Mouse (Mus musculus) hindbrain, embryonic 14.5 days (tissue): ENCODE data around the gene Actn4. TPM values are rescaled to one million over a fixed set of nuclear protein-coding genes. Genes with fewer than 3 reads are reported as not detected.
A peak's percentile ranks its signal among the peaks of the same experiment; 100 is the strongest.

Experiments used
- ATAC-seq: fragments of 200-750 bp; cut with Nextera tagmentation; 2 replicates; pipeline ENCODE4 v1.8.0; 2017; ENCODE audit warnings: moderate number of reproducible peaks, mild to moderate bottlenecking, moderate TSS enrichment, moderate library complexity; ENCODE audit not compliant: low FRiP score
- DNase-seq: peaks from one replicate; pipeline ENCODE4 v3.0.0-alpha.2; 2015; ENCODE audit warnings: low spot score
- H3K27ac ChIP-seq: fragments of 300-500 bp; sonication (generic); 2 replicates; pipeline ENCODE4 v1.5.1; 2014; ENCODE audit warnings: mild to moderate bottlenecking, moderate library complexity
- H3K27me3 ChIP-seq: fragments of 300-500 bp; sonication (generic); 2 replicates; pipeline ENCODE4 v1.6.1; 2014; ENCODE audit warnings: mild to moderate bottlenecking, low read length, mixed read lengths; ENCODE audit not compliant: control insufficient read depth, insufficient read depth
- H3K36me3 ChIP-seq: fragments of 300-500 bp; sonication (generic); replicated peaks from 2 replicates; pipeline ENCODE4 v1.6.1; 2014; ENCODE audit not compliant: control insufficient read depth, insufficient read depth
- H3K4me1 ChIP-seq: fragments of 300-500 bp; sonication (generic); replicated peaks from 2 replicates; pipeline ENCODE4 v1.6.1; 2014; ENCODE audit warnings: antibody characterized with exemption, low read length, mixed read lengths; ENCODE audit not compliant: control insufficient read depth, insufficient read depth
- H3K4me2 ChIP-seq: fragments of 300-500 bp; sonication (generic); replicated peaks from 2 replicates; pipeline ENCODE4 v1.6.1; 2014; ENCODE audit warnings: mild to moderate bottlenecking, moderate library complexity
- H3K4me3 ChIP-seq: fragments of 300-500 bp; sonication (generic); replicated peaks from 2 replicates; pipeline ENCODE4 v1.5.1; 2014; ENCODE audit warnings: mild to moderate bottlenecking, low read length
- H3K9ac ChIP-seq: fragments of 300-500 bp; sonication (generic); 2 replicates; pipeline ENCODE4 v1.6.1; 2014
- H3K9me3 ChIP-seq: fragments of 300-500 bp; sonication (generic); 2 replicates; pipeline ENCODE4 v1.6.1; 2016; ENCODE audit warnings: low read length; ENCODE audit not compliant: control insufficient read depth
- WGBS: fragments of 180-500 bp; shearing (Covaris S2); extraction: QIAGEN DNeasy Blood & Tissue Kit; methylation state at CpG from one replicate; pipeline ENCODE4 v1.1.7; 2014; 5-methylcytosine and 5-hydroxymethylcytosine counted together
- polyA plus RNA-seq: library from polyadenylated mRNA; unstranded; fragments of >200 nt; fragmentation: Nextera tagmentation; extraction: Ambion mirVana; gene quantifications from 2 replicates; pipeline ENCODE4 v1.2.1, GENCODE M21; 2014

Actn4 gene
- polyA plus RNA-seq, 1 experiment from 2014 or later: 133 TPM

DNA sequence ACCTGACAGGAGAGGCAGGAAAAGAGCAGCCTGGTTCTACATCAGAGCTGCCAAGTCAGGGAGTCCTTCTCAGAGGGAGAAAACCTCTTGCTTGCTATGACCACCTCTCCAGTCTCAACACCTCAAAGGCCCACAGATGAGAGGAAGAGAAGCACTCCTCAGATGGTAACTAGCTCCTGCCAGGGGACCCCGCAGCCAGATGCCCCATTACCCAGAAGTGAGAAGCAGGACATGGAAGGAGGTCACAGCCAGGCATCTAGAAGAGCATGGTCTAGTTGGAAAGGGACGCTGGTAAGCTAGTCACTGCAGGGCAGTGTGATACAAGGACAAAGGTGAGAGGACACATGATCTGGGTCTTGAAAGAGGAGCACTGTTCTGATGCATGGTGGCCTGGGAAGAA is 28.3 kb downstream of the Actn4 start:
- 92% methylated on average over 2 of the region's 2 CpGs for WGBS
- H3K27ac ChIP-seq: no peak overlapping the region
- no peak overlapping the region for H3K4me3 ChIP-seq
- H3K4me2 ChIP-seq: no peak overlapping the region
- ATAC-seq (no peak), DNase-seq (no peak)
- H3K9ac ChIP-seq: no peak overlapping the region
- H3K9me3 ChIP-seq: no peaks in the 10 kb centered on the region
- H3K27me3 ChIP-seq: no peaks in the 10 kb centered on the region
- no peaks in the 10 kb centered on the region for H3K36me3 ChIP-seq
- peaks cover 5% of the 10 kb centered on the region; the same call in 1 of the 2 replicates for H3K4me1 ChIP-seq

- WGBS: 87% methylated on average over 6 of the region's 6 CpGs
Measured at GRCm38 (mm10) chr7:28932421-28933041, 29.6 kb downstream of the Actn4 start.

DNA sequence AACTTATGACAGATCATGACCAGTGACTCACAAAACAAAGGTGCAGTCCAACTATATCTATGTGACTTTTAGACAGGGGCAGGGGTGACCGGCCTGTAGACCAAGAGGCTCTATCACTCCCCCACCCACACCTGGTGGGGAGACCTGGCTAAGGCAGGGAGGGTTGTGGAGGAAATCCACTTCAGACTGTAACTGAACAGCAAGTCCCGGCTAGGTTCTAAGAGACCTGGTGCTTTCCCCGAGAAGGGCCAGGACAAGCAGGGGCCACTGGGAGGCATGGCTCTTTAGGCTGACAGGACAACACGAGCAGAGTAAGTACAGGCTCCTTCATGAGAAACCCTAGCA is 30.5 kb downstream of the Actn4 start:
- no peaks in the 10 kb centered on the region for H3K9me3 ChIP-seq
- no peak overlapping the region for H3K9ac ChIP-seq
- WGBS: 89% methylated on average over 4 of the region's 4 CpGs
- peaks cover 2% of the 10 kb centered on the region; the same call in 1 of the 2 replicates for H3K4me1 ChIP-seq
- no peak overlapping the region for H3K4me2 ChIP-seq
- H3K27ac ChIP-seq: no peak overlapping the region
- DNase-seq (no peak), ATAC-seq (no peak)
- H3K27me3 ChIP-seq: no peaks in the 10 kb centered on the region
- H3K36me3 ChIP-seq: no peaks in the 10 kb centered on the region
- no peak overlapping the region for H3K4me3 ChIP-seq

More at GRCm38 (mm10) chr7:28932421-28933041, 29.6 kb downstream of the Actn4 start:
- Histone ChIP-seq H3K4me3 (no peak overlapping the region), H3K9ac (no peak overlapping the region), H3K9me3 (no peaks in the 10 kb centered on the region), H3K36me3 (no peaks in the 10 kb centered on the region), H3K4me1 (peaks cover 5% of the 10 kb centered on the region; the same call in 1 of the 2 replicates), H3K27ac (no peak overlapping the region), H3K27me3 (no peaks in the 10 kb centered on the region), H3K4me2 (no peak overlapping the region)
- ATAC-seq: no peak
- DNase-seq: no peak

DNA sequence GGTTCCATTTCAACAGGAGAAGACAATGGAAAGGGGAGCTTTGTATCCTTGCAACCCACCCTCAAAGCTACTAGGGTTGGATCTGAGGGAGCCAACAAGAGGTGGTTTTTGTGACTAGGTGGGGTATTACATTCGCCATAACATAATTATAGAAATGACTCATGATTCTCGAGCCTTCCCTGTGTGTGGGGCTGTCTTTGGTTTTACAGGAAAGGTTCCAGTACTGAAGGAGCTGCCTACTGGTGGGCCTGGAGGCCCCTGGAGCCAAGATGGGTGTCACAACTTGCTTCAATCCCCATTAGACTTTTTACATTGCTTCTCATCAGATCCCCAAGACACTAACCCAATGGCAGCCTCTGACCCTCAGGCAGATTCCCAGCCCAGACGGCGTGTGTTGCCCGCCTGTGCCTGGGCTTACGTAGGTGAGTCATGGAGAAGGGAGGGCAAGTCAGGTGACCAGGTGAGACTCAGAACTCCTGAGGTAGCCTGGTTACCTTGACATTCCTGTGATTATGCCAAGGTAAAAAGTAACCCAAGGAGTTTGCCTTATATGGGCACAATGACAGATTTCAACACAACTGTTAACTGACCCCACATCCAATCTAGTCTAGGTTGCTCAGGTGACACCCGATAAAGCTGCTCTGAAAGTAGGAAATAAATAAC is 31.0 kb downstream of the Actn4 start:
- H3K9ac ChIP-seq: no peak overlapping the region
- no peak for DNase-seq
- H3K27ac ChIP-seq: no peak overlapping the region
- H3K4me1 ChIP-seq: no peaks in the 10 kb centered on the region
- no peaks in the 10 kb centered on the region for H3K9me3 ChIP-seq
- no peak overlapping the region for H3K4me3 ChIP-seq
- no peaks in the 10 kb centered on the region for H3K27me3 ChIP-seq
- no peak for ATAC-seq
- 92% methylated on average over 7 of the region's 7 CpGs for WGBS
- no peak overlapping the region for H3K4me2 ChIP-seq
- H3K36me3 ChIP-seq: no peaks in the 10 kb centered on the region

- Histone ChIP-seq H3K27ac (no peak overlapping the region), H3K4me3 (no peak overlapping the region), H3K36me3 (no peaks in the 10 kb centered on the region), H3K9me3 (no peaks in the 10 kb centered on the region), H3K4me1 (no peaks in the 10 kb centered on the region; the same call in 1 of the 2 replicates), H3K9ac (no peak overlapping the region), H3K27me3 (no peaks in the 10 kb centered on the region), H3K4me2 (no peak overlapping the region)
- WGBS: 67% methylated on average over 5 of the region's 5 CpGs
- ATAC-seq (no peak), DNase-seq (no peak)
Measured at GRCm38 (mm10) chr7:28930320-28931031, 31.7 kb downstream of the Actn4 start.

DNA sequence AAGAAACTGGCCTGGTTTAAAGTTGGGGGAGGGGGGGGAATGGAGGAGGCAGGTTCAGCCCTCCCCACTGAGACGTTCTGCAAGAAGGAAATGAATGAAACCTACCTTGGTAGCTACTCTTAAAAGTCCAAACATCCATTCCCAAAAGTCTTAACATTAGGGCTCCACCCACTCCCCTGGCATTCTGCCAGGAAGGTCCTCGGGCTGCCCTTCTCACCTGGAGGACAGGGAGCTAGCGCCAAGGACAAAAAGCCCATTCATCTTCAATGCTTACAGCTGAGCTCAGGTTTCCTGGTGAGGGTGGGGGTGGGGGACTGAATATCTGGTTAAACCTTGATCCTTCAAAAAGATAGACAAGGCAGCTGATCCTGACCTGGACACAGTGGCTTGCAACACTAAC is 32.8 kb downstream of the Actn4 start:
- H3K4me2 ChIP-seq: no peak overlapping the region
- H3K27me3 ChIP-seq: no peaks in the 10 kb centered on the region
- H3K36me3 ChIP-seq: no peaks in the 10 kb centered on the region
- H3K4me1 ChIP-seq: peaks cover 10% of the 10 kb centered on the region
- WGBS: 67% methylated on average over 3 of the region's 3 CpGs
- H3K4me3 ChIP-seq: no peak overlapping the region
- DNase-seq: no peak
- no peak overlapping the region for H3K27ac ChIP-seq
- H3K9me3 ChIP-seq: no peaks in the 10 kb centered on the region
- no peak overlapping the region for H3K9ac ChIP-seq
- no peak for ATAC-seq

- H3K9ac ChIP-seq: no peak overlapping the region
- WGBS: 71% methylated on average over 2 of the region's 2 CpGs
- ATAC-seq (no peak), DNase-seq (no peak)
- H3K9me3 ChIP-seq: no peaks in the 10 kb centered on the region
- peaks cover 42% of the 10 kb centered on the region for H3K4me1 ChIP-seq
- no peak overlapping the region for H3K4me2 ChIP-seq
- H3K4me3 ChIP-seq: no peak overlapping the region
- H3K36me3 ChIP-seq: no peaks in the 10 kb centered on the region
- H3K27ac ChIP-seq: no peak overlapping the region
- H3K27me3 ChIP-seq: no peaks in the 10 kb centered on the region
Measured at GRCm38 (mm10) chr7:28926172-28926571, 36.0 kb downstream of the Actn4 start.

- ATAC-seq (no peak), DNase-seq (no peak)
- Histone ChIP-seq H3K27ac (peak overlapping the region; percentile 16; the same call in 1 of the 2 replicates), H3K9me3 (no peaks in the 10 kb centered on the region), H3K36me3 (no peaks in the 10 kb centered on the region), H3K4me2 (no peak overlapping the region), H3K9ac (no peak overlapping the region), H3K4me1 (peaks cover 50% of the 10 kb centered on the region), H3K27me3 (no peaks in the 10 kb centered on the region), H3K4me3 (no peak overlapping the region)
- 48% methylated on average over 9 of the region's 9 CpGs for WGBS
Measured at GRCm38 (mm10) chr7:28925317-28925716, 36.8 kb downstream of the Actn4 start.

GRCm38 (mm10) chr7:28924802-28925201 is 37.3 kb downstream of the Actn4 start:
- no peak for DNase-seq
- H3K9ac ChIP-seq: peak overlapping the region; percentile 24; the same call in 1 of the 2 replicates
- no peak overlapping the region for H3K4me2 ChIP-seq
- H3K4me1 ChIP-seq: peaks cover 56% of the 10 kb centered on the region
- ATAC-seq: no peak
- H3K36me3 ChIP-seq: no peaks in the 10 kb centered on the region
- peak overlapping the region; percentile 38; the same call in 1 of the 2 replicates for H3K27ac ChIP-seq
- 83% methylated on average over 3 of the region's 3 CpGs for WGBS
- H3K27me3 ChIP-seq: no peaks in the 10 kb centered on the region
- no peak overlapping the region for H3K4me3 ChIP-seq
- no peaks in the 10 kb centered on the region for H3K9me3 ChIP-seq
